Mouse (Mus musculus) forebrain, embryonic 10.5 days (tissue): ENCODE measurements around the gene Cdc37. TPM values are rescaled to one million over a fixed set of nuclear protein-coding genes. Genes with fewer than 3 reads are reported as not detected.

ENCODE experiments used
- DNase-seq: peaks from one replicate; pipeline ENCODE4 v3.0.0-alpha.2; 2017; ENCODE audit warnings: low spot score; ENCODE audit errors: extremely low spot score
- H3K27ac ChIP-seq: fragments of 300-500 bp; sonication (generic); 2 replicates; pipeline ENCODE4 v1.5.1; 2016; ENCODE audit warnings: mild to moderate bottlenecking
- H3K27me3 ChIP-seq: fragments of 300-500 bp; sonication (generic); 2 replicates; pipeline ENCODE4 v1.6.1; 2016; ENCODE audit warnings: mild to moderate bottlenecking; ENCODE audit not compliant: poor library complexity, severe bottlenecking
- H3K36me3 ChIP-seq: fragments of 300-500 bp; sonication (generic); replicated peaks from 2 replicates; pipeline ENCODE4 v1.6.1; 2016; ENCODE audit warnings: mild to moderate bottlenecking, moderate library complexity
- H3K4me1 ChIP-seq: fragments of 300-500 bp; sonication (generic); 2 replicates; pipeline ENCODE4 v1.6.1; 2016
- H3K4me3 ChIP-seq: fragments of 300-500 bp; sonication (generic); 2 replicates; pipeline ENCODE4 v1.5.1; 2016; ENCODE audit warnings: mild to moderate bottlenecking, moderate library complexity
- H3K9me3 ChIP-seq: fragments of 300-500 bp; sonication (generic); 2 replicates; pipeline ENCODE4 v1.6.1; 2016; ENCODE audit warnings: mild to moderate bottlenecking, moderate library complexity
- WGBS: fragments of 180-500 bp; shearing (Covaris S2); methylation state at CpG from one replicate; pipeline ENCODE4 v1.1.7; 2016; 5-methylcytosine and 5-hydroxymethylcytosine counted together
- polyA plus RNA-seq: library from polyadenylated mRNA; unstranded; fragments of >200 nt; fragmentation: Nextera tagmentation; extraction: Ambion mirVana; gene quantifications from 2 replicates; pipeline ENCODE4 v1.2.1, GENCODE M21; 2016

Cdc37 gene
- polyA plus RNA-seq, 1 experiment from 2014 or later, result 351 TPM

DNA sequence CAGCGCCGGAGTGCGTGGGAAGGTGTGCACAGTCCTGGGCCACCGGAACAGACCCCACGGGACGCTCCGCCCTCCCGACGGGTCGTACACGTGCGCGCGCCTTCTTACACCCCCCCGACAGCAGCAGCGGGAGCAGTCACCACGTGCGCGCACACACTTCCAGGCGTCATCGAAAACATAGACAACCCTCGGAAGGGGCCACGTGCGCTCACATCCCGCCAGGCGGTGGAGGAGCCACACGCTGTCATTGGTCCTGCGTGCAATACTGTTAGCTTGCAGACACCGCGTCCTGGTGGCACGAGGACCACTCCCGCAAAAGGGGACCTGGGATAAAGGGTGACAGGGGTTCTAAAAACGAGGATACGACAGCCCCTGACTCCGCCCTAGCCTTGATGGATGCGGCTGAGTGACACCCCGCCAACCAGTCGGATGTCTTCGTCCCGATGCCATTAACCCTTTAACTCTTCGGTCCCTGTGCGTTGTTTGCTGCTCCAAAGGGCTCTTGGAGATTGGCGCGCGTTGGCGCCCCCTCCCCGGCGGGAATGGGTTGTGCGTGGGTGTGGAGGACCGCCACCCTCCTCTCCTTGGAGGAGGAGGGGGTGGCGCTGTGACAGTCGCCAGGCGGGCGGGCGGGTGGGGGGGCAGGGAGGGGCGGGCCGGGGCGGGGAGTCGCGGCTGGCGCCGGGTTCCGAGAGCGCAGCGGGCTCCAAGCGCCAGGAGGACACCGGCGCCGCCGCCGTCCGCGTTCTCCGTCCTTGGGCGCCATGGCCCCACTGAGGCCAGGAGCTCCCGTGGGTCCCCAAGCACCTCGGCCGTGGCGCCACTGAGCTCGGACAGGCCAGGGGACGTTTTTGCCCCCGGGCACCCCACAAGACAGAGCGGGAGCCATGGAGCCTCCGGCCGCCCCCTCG, 15.5 kb upstream of the Cdc37 start, which contains the start of gene Pde4a:
Gene Pde4a (plus strand): TSS at position 674 of the 911 bp plus-strand sequence.
- peak; percentile 35 for DNase-seq
- Histone ChIP-seq H3K36me3 (no peaks in the 10 kb centered on the region), H3K27me3 (peaks cover 82% of the 10 kb centered on the region), H3K4me3 (peak within 1 kb of the TSS; percentile 54), H3K4me1 (peaks cover 66% of the 10 kb centered on the region), H3K9me3 (no peaks in the 10 kb centered on the region), H3K27ac (peak within 1 kb of the TSS; percentile 80; the same call in 1 of the 2 replicates)
- WGBS, result 1% methylated on average over 81 of the region's 86 CpGs

DNA sequence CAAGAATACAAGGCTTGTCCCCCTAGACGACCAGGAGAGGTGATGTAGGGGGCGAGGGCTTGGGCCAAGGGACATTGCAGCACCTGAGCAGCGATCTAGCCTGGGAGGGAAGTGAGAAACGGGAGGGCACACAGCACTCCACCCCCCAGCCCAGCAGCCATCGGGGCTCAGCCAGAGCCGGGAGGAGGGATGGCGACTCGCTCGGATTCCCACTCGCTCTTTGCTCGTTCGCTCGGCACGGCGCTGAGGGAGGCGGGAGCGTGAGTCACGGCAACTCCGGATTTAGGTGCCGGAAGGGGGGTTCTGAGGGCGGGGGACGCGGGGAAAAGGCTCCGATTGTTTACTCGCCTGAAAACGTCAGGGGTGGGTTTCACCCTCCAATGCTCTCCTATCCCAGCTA, 14.3 kb upstream of the Cdc37 start:
- no peaks in the 10 kb centered on the region for H3K9me3 ChIP-seq
- peaks cover 84% of the 10 kb centered on the region for H3K27me3 ChIP-seq
- peak overlapping the region; percentile 35 for H3K4me3 ChIP-seq
- WGBS, result 1% methylated on average over 26 of the region's 26 CpGs
- no peak for DNase-seq
- no peak overlapping the region for H3K27ac ChIP-seq
- no peaks in the 10 kb centered on the region for H3K36me3 ChIP-seq
- H3K4me1 ChIP-seq, result peaks cover 65% of the 10 kb centered on the region

DNA sequence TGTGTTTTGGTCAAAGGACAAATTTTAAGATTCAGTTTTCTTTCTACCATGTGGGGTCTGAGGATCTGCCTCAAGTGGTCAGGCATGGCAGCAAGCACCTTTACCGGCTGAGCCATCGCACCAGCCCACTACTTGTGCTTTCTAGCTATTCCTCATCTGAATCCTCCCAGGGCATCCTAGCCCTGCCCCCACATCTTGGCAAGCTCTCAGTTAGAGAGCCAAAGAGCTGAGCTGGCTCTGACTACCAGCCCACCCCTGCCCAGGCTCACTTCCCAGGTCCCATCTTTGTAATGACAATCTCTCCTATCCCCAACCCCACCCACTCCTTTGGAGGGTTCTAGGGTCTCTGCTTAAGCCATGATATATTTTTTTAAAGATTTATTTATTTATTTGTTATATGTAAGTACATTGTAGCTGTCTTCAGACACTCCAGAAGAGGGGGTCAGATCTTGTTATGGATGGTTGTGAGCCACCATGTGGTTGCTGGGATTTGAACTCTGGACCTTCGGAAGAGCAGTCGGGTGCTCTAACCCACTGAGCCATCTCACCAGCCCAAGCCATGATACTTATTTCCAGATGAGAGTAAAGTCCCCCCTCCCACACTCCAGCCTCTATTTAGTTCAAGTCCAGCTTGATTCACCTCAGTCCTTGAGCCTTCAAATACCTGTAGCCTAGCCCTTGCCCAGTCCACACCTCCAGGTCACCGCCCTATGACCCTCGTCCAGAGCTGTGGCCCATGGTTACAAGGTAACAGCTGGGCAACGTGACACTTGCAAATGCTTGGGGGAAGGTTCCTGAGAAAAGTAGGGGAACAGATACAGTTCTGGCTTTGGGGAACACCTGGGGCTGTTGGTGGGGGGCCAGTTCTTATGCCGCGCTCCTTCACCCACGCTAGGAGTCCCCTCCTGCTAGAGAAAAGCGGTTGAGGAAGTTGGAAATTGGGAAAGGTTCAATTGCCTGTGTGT, 13.6 kb upstream of the Cdc37 start:
- Histone ChIP-seq H3K4me3 (peak overlapping the region; percentile 35; the same call in 1 of the 2 replicates), H3K27me3 (peaks cover 79% of the 10 kb centered on the region), H3K9me3 (no peaks in the 10 kb centered on the region), H3K27ac (no peak overlapping the region), H3K36me3 (no peaks in the 10 kb centered on the region), H3K4me1 (peaks cover 58% of the 10 kb centered on the region)
- WGBS, result 33% methylated on average over 11 of the region's 11 CpGs
- DNase-seq, result no peak

DNA sequence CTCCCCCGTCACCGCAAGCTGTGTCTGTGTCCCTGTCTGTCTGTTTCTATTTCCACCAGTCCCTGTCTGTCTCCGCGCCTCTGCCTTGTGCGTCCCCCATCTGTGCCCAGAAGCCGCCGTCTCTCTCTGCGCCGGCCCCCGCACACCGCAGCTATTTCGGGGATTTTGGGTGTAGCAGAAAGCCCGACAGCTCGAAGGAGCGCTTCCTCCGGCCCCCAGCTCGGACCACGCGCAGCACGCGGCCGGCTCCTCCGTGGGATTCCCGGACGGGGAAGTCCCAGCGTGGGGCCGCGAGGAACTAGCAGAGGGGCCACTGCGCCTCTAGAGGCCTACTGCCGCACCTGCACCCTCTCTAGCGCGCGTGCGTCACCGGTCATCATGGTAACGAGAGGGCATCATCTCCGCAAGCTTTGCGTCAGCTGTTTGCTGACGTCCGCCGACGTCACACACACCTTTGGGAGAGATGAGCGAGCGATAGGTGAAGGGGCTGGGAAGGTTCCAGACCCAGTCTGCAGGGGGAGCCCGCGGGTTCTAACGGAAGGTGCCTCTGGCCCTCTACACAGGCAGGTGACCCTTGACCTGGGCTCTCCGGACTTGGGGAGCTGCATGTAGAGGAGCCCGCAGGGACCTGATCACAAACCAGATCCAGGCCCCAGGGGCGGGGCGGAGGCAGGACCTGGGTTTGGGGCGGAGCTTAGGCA, 11.6 kb upstream of the Cdc37 start:
- WGBS, result 1% methylated on average over 52 of the region's 52 CpGs
- Histone ChIP-seq H3K4me3 (peak overlapping the region; percentile 61), H3K27me3 (peaks cover 59% of the 10 kb centered on the region), H3K36me3 (no peaks in the 10 kb centered on the region), H3K9me3 (peaks cover 6% of the 10 kb centered on the region; the same call in 1 of the 2 replicates), H3K4me1 (peaks cover 38% of the 10 kb centered on the region), H3K27ac (peak overlapping the region; percentile 87)
- DNase-seq, result peak; percentile 88

DNA sequence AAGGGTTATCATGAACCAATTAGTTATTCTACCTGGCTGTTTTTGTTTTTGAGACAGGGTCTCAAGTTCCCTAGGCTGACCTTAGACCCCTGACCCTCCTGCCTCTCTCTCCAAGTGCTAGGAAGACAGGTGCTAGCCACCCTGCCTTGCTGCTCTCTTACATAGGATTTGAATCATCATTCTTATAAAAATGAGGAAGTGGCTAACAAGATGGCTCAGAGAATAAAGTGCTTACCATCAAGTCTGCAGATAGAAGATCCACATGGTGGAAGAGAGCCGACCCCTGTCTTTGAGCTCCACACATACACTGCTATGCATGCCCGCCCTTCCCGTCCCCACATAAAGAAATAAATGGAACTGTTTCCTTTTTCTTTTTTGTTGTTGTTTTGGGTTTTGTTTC, 5.0 kb upstream of the Cdc37 start:
- WGBS, result 95% methylated on average over 3 of the region's 3 CpGs

DNA sequence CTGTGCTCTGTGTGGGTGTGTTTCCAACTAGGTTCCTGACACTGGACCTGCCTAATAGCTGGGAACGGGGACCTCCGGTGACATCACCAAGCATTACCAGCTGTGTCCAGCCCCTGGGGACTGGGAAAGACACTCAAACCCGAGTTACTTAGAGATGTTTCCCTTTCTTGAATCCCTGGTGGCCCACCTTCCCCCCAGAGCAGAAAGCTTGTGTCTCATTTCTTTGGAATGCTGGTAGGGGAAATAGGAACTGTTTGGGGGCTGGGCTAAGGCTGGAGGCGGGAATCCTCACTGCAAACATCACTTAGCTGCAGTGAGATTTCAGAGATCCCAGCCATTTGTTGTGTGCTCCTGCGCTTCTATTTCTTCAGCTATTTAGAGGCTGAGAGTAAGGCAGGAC, 4.1 kb upstream of the Cdc37 start:
- no peak for DNase-seq
- Histone ChIP-seq H3K4me1 (peaks cover 32% of the 10 kb centered on the region), H3K27ac (peak overlapping the region; percentile 26), H3K36me3 (no peaks in the 10 kb centered on the region), H3K4me3 (peak overlapping the region; percentile 48), H3K27me3 (peaks cover 8% of the 10 kb centered on the region; the same call in 1 of the 2 replicates), H3K9me3 (peaks cover 6% of the 10 kb centered on the region; the same call in 1 of the 2 replicates)
- 18% methylated on average over 5 of the region's 5 CpGs for WGBS

More for the DNA sequence above, 5.0 kb upstream of the Cdc37 start:
- DNase-seq, result no peak
- Histone ChIP-seq H3K4me3 (no peak overlapping the region), H3K36me3 (no peaks in the 10 kb centered on the region), H3K27me3 (peaks cover 8% of the 10 kb centered on the region; the same call in 1 of the 2 replicates), H3K4me1 (peaks cover 26% of the 10 kb centered on the region), H3K9me3 (peaks cover 6% of the 10 kb centered on the region; the same call in 1 of the 2 replicates), H3K27ac (no peak overlapping the region)

DNA sequence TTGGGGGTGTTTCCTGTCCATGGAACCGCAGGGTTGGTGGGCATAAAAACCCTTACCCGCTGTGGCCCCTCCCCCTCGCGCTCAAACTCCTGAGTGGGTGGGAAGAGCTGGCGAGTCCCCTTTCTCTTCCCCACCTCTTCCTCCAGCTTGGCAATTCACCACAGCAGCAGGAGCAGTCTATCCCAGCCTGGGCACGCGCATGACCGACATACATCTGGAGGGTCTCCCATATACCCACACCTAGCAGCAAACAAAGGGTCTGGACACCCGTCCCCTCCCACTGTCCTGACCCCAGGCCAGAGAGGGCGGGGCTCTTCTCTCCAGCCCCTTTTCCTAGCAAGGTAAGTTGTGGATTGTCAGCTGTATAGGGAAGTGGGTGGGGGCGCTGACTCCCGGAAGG, 3.5 kb upstream of the Cdc37 start:
- Histone ChIP-seq H3K4me1 (peaks cover 37% of the 10 kb centered on the region), H3K27ac (peak overlapping the region; percentile 26), H3K9me3 (peaks cover 6% of the 10 kb centered on the region; the same call in 1 of the 2 replicates), H3K4me3 (peak overlapping the region; percentile 48), H3K27me3 (peaks cover 8% of the 10 kb centered on the region; the same call in 1 of the 2 replicates), H3K36me3 (peaks cover under 1% of the 10 kb centered on the region; the same call in 1 of the 2 replicates)
- DNase-seq, result no peak
- WGBS, result 5% methylated on average over 12 of the region's 12 CpGs

DNA sequence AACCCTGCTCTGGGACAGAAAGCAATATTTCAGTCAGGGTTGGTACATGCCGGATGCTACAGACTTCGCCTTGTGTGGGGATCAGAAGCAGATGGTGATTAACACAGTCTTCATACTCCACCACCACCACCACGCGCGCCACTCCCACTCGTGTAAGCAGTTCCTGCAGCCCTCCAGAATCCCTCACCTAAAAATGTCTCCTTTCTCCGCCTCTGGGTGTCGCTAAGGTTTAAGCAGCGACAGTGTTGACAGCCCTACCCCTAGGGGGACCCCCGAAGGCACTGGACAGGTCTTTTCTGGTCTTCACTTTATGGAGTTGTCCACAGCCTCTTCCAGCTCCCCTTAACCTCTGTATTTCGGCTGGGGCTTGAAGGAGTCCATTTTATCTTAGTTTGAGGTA, 2.9 kb upstream of the Cdc37 start:
- H3K4me1 ChIP-seq, result peaks cover 43% of the 10 kb centered on the region
- peaks cover 7% of the 10 kb centered on the region for H3K36me3 ChIP-seq
- peak overlapping the region; percentile 26; the same call in 1 of the 2 replicates for H3K27ac ChIP-seq
- 6% methylated on average over 11 of the region's 11 CpGs for WGBS
- peaks cover 6% of the 10 kb centered on the region; the same call in 1 of the 2 replicates for H3K9me3 ChIP-seq
- peaks cover 8% of the 10 kb centered on the region; the same call in 1 of the 2 replicates for H3K27me3 ChIP-seq
- peak overlapping the region; percentile 48 for H3K4me3 ChIP-seq
- DNase-seq, result peak; percentile 64

DNA sequence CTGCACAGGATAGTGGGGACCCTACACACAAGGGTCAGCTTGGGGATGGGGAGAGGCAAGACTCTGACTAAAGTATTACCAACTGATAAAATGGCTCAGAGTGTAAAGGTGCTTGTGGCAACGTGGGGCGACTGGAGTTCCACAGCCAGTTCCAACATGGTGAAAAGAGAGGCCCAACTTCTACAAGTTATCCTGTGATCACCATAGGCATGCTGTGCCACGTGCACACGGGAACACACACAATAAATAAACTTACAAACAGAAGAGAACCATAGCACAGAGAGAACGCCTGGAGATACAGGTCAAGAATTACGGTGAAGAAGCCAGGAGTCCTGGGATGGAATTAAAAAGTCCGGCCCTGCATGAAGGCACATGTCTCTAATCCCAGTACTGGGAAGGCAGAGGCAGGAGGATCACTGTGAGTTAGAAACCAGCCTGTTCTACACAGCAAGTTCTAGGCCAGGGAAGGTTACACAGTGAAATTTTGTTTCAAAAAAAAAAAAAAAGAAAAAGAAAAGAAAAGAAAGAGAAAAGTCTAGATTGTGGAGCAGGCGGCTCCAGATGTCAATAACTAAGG, 617 bp downstream of the Cdc37 start:
- peak overlapping the region; percentile 91 for H3K27ac ChIP-seq
- H3K27me3 ChIP-seq, result peaks cover 8% of the 10 kb centered on the region; the same call in 1 of the 2 replicates
- H3K9me3 ChIP-seq, result no peaks in the 10 kb centered on the region

DNA sequence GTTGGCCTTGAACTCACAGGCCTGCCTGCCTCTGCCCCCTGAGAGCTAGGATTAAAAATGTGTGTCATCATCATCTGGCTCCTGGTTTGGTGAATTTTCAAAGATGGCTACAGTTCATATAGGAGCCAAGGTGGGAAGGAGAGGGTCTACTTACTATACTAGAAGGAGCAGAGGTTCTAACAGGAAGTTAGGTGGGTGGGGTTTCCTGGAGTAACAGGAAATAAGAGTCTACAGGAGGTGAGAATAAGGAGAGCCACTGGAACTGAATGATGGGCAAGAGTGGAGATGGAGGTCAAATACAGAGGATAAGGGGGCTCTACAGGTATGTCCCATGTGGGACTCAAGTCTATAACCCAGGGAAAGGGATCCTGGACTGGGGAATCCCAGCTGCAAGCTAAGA, 1.4 kb downstream of the Cdc37 start:
- Histone ChIP-seq H3K9me3 (no peaks in the 10 kb centered on the region), H3K4me1 (peaks cover 48% of the 10 kb centered on the region), H3K27ac (peak overlapping the region; percentile 91), H3K4me3 (peak overlapping the region; percentile 92), H3K36me3 (peaks cover 50% of the 10 kb centered on the region), H3K27me3 (peaks cover 2% of the 10 kb centered on the region; the same call in 1 of the 2 replicates)
- no peak for DNase-seq

More for the DNA sequence above, 617 bp downstream of the Cdc37 start:
- peak overlapping the region; percentile 92 for H3K4me3 ChIP-seq
- 18% methylated on average over 8 of the region's 8 CpGs for WGBS
- H3K36me3 ChIP-seq, result peaks cover 42% of the 10 kb centered on the region
- peaks cover 56% of the 10 kb centered on the region for H3K4me1 ChIP-seq
- no peak for DNase-seq

DNA sequence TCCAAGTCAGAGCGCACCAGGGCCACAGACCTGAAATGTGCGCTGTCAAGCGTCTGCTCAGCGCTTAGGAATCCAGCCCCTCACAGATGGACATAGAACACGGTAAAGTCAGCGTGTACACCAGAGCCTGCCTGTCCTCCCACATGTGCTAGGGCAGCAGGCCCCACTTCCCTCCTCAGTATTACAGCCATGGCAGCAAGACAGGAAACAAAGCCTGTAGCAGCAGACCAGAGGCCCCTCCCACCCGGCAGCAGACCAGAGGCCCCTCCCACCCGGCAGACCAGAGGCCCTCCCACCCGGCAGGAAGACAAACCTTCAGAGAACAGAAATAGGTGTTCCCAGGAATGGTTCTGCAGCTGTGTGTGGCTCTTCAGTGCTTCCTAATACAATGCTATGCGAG, 3.1 kb downstream of the Cdc37 start:
- peaks cover 67% of the 10 kb centered on the region for H3K36me3 ChIP-seq
- peak overlapping the region; percentile 36 for H3K4me3 ChIP-seq
- 55% methylated on average over 10 of the region's 10 CpGs for WGBS
- no peaks in the 10 kb centered on the region for H3K27me3 ChIP-seq
- DNase-seq, result no peak
- peak overlapping the region; percentile 58; the same call in 1 of the 2 replicates for H3K27ac ChIP-seq
- no peaks in the 10 kb centered on the region for H3K9me3 ChIP-seq
- H3K4me1 ChIP-seq, result peaks cover 38% of the 10 kb centered on the region
